Mouse (Mus musculus): ENCODE measurements around the gene Aar2. TPM values are rescaled to one million over a fixed set of nuclear protein-coding genes. Genes with fewer than 3 reads are reported as not detected.

The Aar2 gene
- total and polyA plus RNA-seq, 3 experiments: 18.4 to 26.1 (median 23.8) TPM

DNA sequence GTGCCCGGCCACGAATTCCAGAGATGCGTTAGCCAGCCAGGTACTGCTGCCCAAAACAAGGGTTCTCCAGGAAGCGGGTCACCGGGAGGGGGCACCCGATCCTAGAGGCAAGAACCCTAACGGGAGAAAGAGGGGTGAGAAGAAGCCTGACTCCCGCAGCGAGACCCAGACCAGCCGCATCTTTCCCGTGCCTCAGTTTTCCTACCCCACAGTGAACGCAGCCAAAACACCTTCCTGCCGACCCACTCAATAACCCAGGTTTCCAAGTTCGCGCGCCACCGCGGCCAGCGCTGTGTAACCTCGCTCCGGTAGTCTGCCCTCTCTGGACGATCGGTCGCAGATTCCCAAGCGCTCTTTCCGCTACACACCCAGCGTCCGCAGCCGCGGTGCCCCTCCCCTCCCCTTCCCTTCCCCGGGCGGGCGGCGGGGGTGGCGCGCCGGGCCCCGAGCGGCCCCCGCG, 65.7 kb downstream of the Aar2 start:
- Histone ChIP-seq H3K4me3 (replicated peaks in 1 of 3; ENCODE audit: low read depth in 2 of 3, low read length in 2 of 3, poor library complexity in 1 of 3) (no peak overlapping the region), H3K9me3 (replicated peaks; ENCODE audit: low read length) (peaks cover 13% of the 10 kb centered on the region), H3K4me1 (ENCODE audit: control insufficient read depth in 1 of 2, insufficient read depth in 2 of 2) (no peaks in the 10 kb centered on the region), H3K27ac (ENCODE audit: insufficient read depth, low read depth) (no peak overlapping the region), H3K79me2 (replicated peaks; ENCODE audit: control insufficient read depth, extremely low read depth, insufficient read depth, poor library complexity, severe bottlenecking) (no peaks in the 10 kb centered on the region), H3K27me3 (replicated peaks) (peaks cover 83% of the 10 kb centered on the region), H3K36me3 (replicated peaks in 1 of 2; ENCODE audit: control insufficient read depth in 1 of 2, insufficient read depth in 1 of 2, low read length in 1 of 2) (no peaks in the 10 kb centered on the region), H3K9ac (ENCODE audit: insufficient read depth, low read depth) (no peak overlapping the region), H3K4me2 (ENCODE audit: insufficient read depth, low read depth, poor library complexity, severe bottlenecking) (no peak overlapping the region)
- dilution Hi-C loops (cut with MboI; ENCODE audit: extremely low pct_ligation_motif_present, extremely low pct_unique_long_range_greater_than_20kb, low sequenced_read_pairs) (no loop called here), in situ Hi-C loops (cut with MboI; ENCODE audit: low pct_ligation_motif_present, low pct_unique_long_range_greater_than_20kb, low sequenced_read_pairs) (no loop called here)
- no peak for DNase-seq (ENCODE audit: extremely low read depth)
- no peak for TF ChIP-seq CTCF (conservative IDR thresholded peaks at IDR 0.05 in 1 of 2, IDR thresholded peaks at IDR 0.05 in 1 of 2; ENCODE audit: low read depth in 2 of 2, low read length in 2 of 2)
- no peak for TF ChIP-seq POLR2AphosphoS2 (IDR thresholded peaks at IDR 0.05; ENCODE audit: low read depth, low read length)
- TF ChIP-seq USF1 (IDR thresholded peaks at IDR 0.05; ENCODE audit: low read depth, low read length): no peak
- TF ChIP-seq JUN (IDR thresholded peaks at IDR 0.05; ENCODE audit: insufficient read depth, low read depth, low read length): no peak
- no peak for TF ChIP-seq JUND (conservative IDR thresholded peaks at IDR 0.05; ENCODE audit: low read depth, low read length)
- TF ChIP-seq POLR2A (IDR thresholded peaks at IDR 0.05; ENCODE audit: low read depth, low read length): no peak
- TF ChIP-seq PAX5 (IDR thresholded peaks at IDR 0.05; ENCODE audit: low read length): no peak
- TF ChIP-seq CHD2 (IDR thresholded peaks at IDR 0.05; ENCODE audit: low read length): no peak
- no peak for TF ChIP-seq GABPA (IDR thresholded peaks at IDR 0.05; ENCODE audit: insufficient replicate concordance, low read depth, low read length)
- no peak for TF ChIP-seq ZC3H11A (IDR thresholded peaks at IDR 0.05; ENCODE audit: low read depth, low read length)
- no peak for TF ChIP-seq RAD21 (IDR thresholded peaks at IDR 0.05; ENCODE audit: low read depth, low read length)

DNA sequence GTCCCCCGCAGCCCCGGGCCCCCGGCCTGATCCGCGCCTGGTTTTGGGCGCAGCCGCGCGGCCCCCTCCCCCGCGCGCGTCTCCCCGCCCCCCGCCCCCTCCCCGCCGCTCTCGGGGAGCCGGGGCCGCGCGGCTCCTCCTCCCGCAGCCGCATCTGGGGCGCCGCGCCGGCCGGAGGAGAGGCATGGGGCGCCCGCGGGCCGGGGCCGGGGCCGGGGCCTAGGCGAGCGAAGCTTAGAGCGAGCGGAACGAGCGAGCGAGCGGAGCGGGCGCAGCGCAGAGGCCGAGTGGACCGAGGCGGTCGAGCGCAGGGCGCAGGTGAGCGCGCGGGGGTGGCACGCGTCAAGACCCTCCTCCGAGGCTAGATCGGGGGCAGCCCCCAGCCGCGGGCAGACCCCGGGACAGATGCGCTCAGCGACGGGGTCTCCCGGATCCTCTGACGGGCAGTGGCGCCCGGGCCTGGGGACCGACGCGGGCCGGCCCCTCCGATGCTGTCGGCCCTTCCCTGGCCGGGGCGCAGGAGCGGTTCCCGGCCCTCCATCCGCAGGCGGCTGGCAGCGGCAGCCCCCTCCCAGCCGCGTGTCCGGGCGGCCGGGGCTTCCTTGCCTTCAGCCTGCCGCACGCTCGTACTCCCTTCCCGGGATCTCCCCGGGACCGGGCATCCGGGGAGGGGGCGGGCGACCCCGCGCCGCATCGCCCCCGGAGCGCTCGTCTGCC, 66.3 kb downstream of the Aar2 start, which contains the start of gene Dlgap4:
TSS of gene Dlgap4 (plus strand) at position 165 of the 717 bp plus-strand sequence.
- TF ChIP-seq USF1 (IDR thresholded peaks at IDR 0.05; ENCODE audit: low read depth, low read length) (no peak), RAD21 (IDR thresholded peaks at IDR 0.05; ENCODE audit: low read depth, low read length) (no peak), HCFC1 (IDR thresholded peaks at IDR 0.05; ENCODE audit: low read depth, low read length) (no peak), KAT2A (IDR thresholded peaks at IDR 0.05; ENCODE audit: insufficient replicate concordance, low read length) (no peak), MYC (IDR thresholded peaks at IDR 0.05; ENCODE audit: low read depth, low read length) (no peak), CTCF (conservative IDR thresholded peaks at IDR 0.05 in 1 of 2, IDR thresholded peaks at IDR 0.05 in 1 of 2; ENCODE audit: low read depth in 2 of 2, low read length in 2 of 2) (no peak)
- in situ Hi-C loops (cut with MboI; ENCODE audit: low pct_ligation_motif_present, low pct_unique_long_range_greater_than_20kb, low sequenced_read_pairs): no loop called here
- Histone ChIP-seq H3K4me3 (replicated peaks in 1 of 3; ENCODE audit: low read depth in 2 of 3, low read length in 2 of 3, poor library complexity in 1 of 3) (no peak within 1 kb of the TSS), H3K36me3 (replicated peaks in 1 of 2; ENCODE audit: control insufficient read depth in 1 of 2, insufficient read depth in 1 of 2, low read length in 1 of 2) (no peaks in the 10 kb centered on the region), H3K27ac (ENCODE audit: insufficient read depth, low read depth) (no peak within 1 kb of the TSS), H3K9ac (ENCODE audit: insufficient read depth, low read depth) (no peak within 1 kb of the TSS), H3K79me2 (replicated peaks; ENCODE audit: control insufficient read depth, extremely low read depth, insufficient read depth, poor library complexity, severe bottlenecking) (no peaks in the 10 kb centered on the region), H3K9me3 (replicated peaks; ENCODE audit: low read length) (peaks cover 13% of the 10 kb centered on the region), H3K4me2 (ENCODE audit: insufficient read depth, low read depth, poor library complexity, severe bottlenecking) (no peak within 1 kb of the TSS), H3K27me3 (replicated peaks) (peaks cover 83% of the 10 kb centered on the region), H3K4me1 (ENCODE audit: control insufficient read depth in 1 of 2, insufficient read depth in 2 of 2) (no peaks in the 10 kb centered on the region)
- dilution Hi-C loops (cut with MboI; ENCODE audit: extremely low pct_ligation_motif_present, extremely low pct_unique_long_range_greater_than_20kb, low sequenced_read_pairs): no loop called here
- no peak for DNase-seq (ENCODE audit: extremely low read depth)
